Mouse (Mus musculus): ENCODE measurements around the gene Lexm. TPM values are rescaled to one million over a fixed set of nuclear protein-coding genes. Genes with fewer than 3 reads are reported as not detected.

Lexm gene
- polyA plus RNA-seq, 1 experiment from 2014 or later: not detected

DNA sequence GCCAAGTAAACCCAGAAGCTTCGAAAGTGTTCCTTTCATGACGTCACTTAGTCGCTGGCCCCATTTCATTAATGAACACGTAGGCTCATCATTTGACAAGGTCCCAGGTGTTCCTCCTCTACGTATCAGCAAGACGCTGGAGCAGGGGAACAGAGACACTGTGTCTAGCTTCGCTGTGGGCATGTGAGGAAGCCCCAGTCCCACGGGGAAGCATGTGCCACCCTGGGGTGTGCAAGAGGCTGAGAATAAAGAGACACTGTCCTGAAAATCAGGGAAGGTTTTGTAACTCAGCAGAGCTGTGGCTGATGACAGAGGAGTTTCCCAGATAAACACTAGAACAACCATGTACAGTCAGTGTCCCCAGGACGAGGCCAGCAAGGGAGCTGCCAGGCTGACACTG lies 20.0 kb downstream of the Lexm start:
- WGBS: 81% methylated on average over 9 of the region's 9 CpGs
- Histone ChIP-seq H3K27me3 (replicated peaks; ENCODE audit: insufficient read depth, low read length) (no peaks in the 10 kb centered on the region), H3K36me3 (ENCODE audit: insufficient read depth, low read length) (no peaks in the 10 kb centered on the region), H3K9me3 (ENCODE audit: low read length) (no peaks in the 10 kb centered on the region), H3K4me2 (replicated peaks; ENCODE audit: low read depth, low read length) (no peak overlapping the region), H3K9ac (replicated peaks; ENCODE audit: low read depth) (no peak overlapping the region), H3K27ac (ENCODE audit: low read length) (no peak overlapping the region), H3K4me3 (ENCODE audit: low read depth, low read length) (no peak overlapping the region), H3K4me1 (ENCODE audit: insufficient read depth, low read depth, low read length) (no peaks in the 10 kb centered on the region)
- no peak for ATAC-seq
- TF ChIP-seq EP300 (IDR thresholded peaks at IDR 0.05): no peak
- no peak for TF ChIP-seq CTCF (IDR thresholded peaks at IDR 0.05)
- DNase-seq (ENCODE audit: low spot score): no peak

DNA sequence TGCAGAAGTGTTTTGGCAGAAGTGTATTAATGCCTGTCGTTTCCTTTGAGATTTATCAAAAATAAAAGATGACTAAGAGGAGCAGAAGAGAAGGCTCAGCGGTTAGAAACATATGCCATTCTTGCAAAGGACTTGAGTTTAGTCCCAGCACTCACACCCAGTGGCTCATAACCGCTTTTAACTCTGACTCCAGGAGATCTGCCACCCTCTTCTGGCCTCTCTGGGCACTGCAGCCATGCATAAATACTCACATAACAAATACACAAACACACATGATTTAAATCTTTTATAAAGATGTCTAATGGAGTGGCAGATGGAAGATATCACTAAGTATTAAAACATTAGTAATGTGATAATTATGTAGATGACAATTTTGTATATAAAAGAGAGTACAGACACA lies 20.8 kb downstream of the Lexm start:
- WGBS: 69% methylated on average over 3 of the region's 3 CpGs
- H3K9me3 ChIP-seq (ENCODE audit: low read length): no peaks in the 10 kb centered on the region
- no peak overlapping the region for H3K27ac ChIP-seq (ENCODE audit: low read length)
- no peak for ATAC-seq
- H3K27me3 ChIP-seq (replicated peaks; ENCODE audit: insufficient read depth, low read length): no peaks in the 10 kb centered on the region
- TF ChIP-seq EP300 (IDR thresholded peaks at IDR 0.05): no peak
- TF ChIP-seq CTCF (IDR thresholded peaks at IDR 0.05): peak; percentile 33
- no peak overlapping the region for H3K4me3 ChIP-seq (ENCODE audit: low read depth, low read length)
- no peaks in the 10 kb centered on the region for H3K36me3 ChIP-seq (ENCODE audit: insufficient read depth, low read length)
- no peak for DNase-seq (ENCODE audit: low spot score)
- H3K4me2 ChIP-seq (replicated peaks; ENCODE audit: low read depth, low read length): no peak overlapping the region
- no peak overlapping the region for H3K9ac ChIP-seq (replicated peaks; ENCODE audit: low read depth)
- no peaks in the 10 kb centered on the region for H3K4me1 ChIP-seq (ENCODE audit: insufficient read depth, low read depth, low read length)

DNA sequence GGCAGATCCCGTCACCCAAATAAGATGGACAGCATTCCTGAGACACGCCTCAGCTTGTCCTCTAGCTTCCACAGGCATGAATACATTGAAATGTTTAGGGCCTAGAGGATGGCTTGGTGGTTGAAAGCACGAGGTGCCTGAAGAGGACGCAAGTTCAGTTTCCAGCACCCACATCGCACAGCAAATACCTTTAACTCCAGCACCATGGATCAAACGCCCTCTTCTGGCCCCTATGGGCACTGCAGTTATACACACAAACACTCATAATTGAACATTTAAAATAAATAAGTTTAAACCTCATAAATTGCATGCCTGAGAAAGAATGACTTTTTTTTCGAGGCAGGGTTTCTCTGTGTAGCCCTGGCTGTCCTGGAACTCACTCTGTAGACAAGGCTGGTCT lies 23.4 kb downstream of the Lexm start:
- Histone ChIP-seq H3K27ac (ENCODE audit: low read length) (no peak overlapping the region), H3K27me3 (replicated peaks; ENCODE audit: insufficient read depth, low read length) (no peaks in the 10 kb centered on the region), H3K4me2 (replicated peaks; ENCODE audit: low read depth, low read length) (no peak overlapping the region), H3K9me3 (ENCODE audit: low read length) (no peaks in the 10 kb centered on the region), H3K36me3 (ENCODE audit: insufficient read depth, low read length) (no peaks in the 10 kb centered on the region), H3K4me1 (ENCODE audit: insufficient read depth, low read depth, low read length) (no peaks in the 10 kb centered on the region), H3K9ac (replicated peaks; ENCODE audit: low read depth) (no peak overlapping the region), H3K4me3 (ENCODE audit: low read depth, low read length) (no peak overlapping the region)
- no peak for TF ChIP-seq EP300 (IDR thresholded peaks at IDR 0.05)
- TF ChIP-seq CTCF (IDR thresholded peaks at IDR 0.05): peak; percentile 34
- WGBS: 57% methylated on average over 7 of the region's 7 CpGs
- DNase-seq (ENCODE audit: low spot score) (no peak), ATAC-seq (no peak)

DNA sequence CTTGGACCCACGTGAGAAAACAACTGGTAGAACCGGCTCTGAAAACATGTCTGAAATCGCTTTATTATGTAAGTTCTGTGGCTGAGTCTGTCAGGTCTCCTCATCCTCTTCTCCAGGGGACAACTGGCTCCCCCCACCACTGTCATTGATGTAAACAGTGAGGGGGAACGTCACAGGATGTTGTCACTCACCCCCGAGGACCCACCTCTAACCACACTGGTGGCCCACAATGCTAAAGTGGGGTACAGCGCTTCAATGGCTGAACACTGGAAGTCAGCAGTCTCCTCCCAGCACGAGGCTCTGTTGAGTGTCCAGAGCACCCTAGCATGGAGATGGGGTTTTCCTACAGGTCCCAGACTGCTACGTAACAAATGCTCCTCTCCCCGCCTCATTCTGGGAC lies 26.2 kb downstream of the Lexm start:
- H3K4me1 ChIP-seq (ENCODE audit: insufficient read depth, low read depth, low read length): no peaks in the 10 kb centered on the region
- ATAC-seq: no peak
- WGBS: 74% methylated on average over 9 of the region's 9 CpGs

DNA sequence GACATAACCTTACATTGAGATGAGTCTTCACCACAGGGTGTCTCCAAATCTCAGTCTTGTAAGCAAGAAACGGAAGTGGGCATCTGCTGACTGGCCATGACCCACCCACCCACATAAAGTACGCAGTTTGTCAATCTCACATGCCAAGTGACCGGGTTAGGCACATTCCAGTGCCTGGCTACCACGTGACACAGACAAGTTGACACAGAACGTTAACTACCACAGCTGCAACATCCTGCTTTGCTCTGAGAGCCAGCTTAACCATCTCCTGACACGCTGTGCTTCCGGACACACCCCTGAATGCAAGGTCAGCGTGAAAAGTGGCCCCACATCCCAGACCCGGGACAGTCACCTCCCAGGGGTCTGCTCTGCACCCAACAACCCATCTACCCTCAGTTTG lies 26.9 kb downstream of the Lexm start:
- Histone ChIP-seq H3K27me3 (replicated peaks; ENCODE audit: insufficient read depth, low read length) (no peaks in the 10 kb centered on the region), H3K36me3 (ENCODE audit: insufficient read depth, low read length) (no peaks in the 10 kb centered on the region), H3K27ac (ENCODE audit: low read length) (no peak overlapping the region), H3K9ac (replicated peaks; ENCODE audit: low read depth) (no peak overlapping the region), H3K4me2 (replicated peaks; ENCODE audit: low read depth, low read length) (no peak overlapping the region), H3K4me1 (ENCODE audit: insufficient read depth, low read depth, low read length) (no peaks in the 10 kb centered on the region), H3K9me3 (ENCODE audit: low read length) (no peaks in the 10 kb centered on the region), H3K4me3 (ENCODE audit: low read depth, low read length) (no peak overlapping the region)
- TF ChIP-seq EP300 (IDR thresholded peaks at IDR 0.05) (no peak), CTCF (IDR thresholded peaks at IDR 0.05) (no peak)
- ATAC-seq (peak; percentile 76), DNase-seq (ENCODE audit: low spot score) (peak; percentile 73)
- WGBS: 30% methylated on average over 9 of the region's 9 CpGs

More for the DNA sequence above, 26.2 kb downstream of the Lexm start:
- TF ChIP-seq CTCF (IDR thresholded peaks at IDR 0.05) (no peak), EP300 (IDR thresholded peaks at IDR 0.05) (no peak)
- Histone ChIP-seq H3K9ac (replicated peaks; ENCODE audit: low read depth) (no peak overlapping the region), H3K27me3 (replicated peaks; ENCODE audit: insufficient read depth, low read length) (no peaks in the 10 kb centered on the region), H3K27ac (ENCODE audit: low read length) (no peak overlapping the region), H3K4me2 (replicated peaks; ENCODE audit: low read depth, low read length) (no peak overlapping the region), H3K9me3 (ENCODE audit: low read length) (no peaks in the 10 kb centered on the region), H3K4me3 (ENCODE audit: low read depth, low read length) (no peak overlapping the region), H3K36me3 (ENCODE audit: insufficient read depth, low read length) (no peaks in the 10 kb centered on the region)
- no peak for DNase-seq (ENCODE audit: low spot score)

DNA sequence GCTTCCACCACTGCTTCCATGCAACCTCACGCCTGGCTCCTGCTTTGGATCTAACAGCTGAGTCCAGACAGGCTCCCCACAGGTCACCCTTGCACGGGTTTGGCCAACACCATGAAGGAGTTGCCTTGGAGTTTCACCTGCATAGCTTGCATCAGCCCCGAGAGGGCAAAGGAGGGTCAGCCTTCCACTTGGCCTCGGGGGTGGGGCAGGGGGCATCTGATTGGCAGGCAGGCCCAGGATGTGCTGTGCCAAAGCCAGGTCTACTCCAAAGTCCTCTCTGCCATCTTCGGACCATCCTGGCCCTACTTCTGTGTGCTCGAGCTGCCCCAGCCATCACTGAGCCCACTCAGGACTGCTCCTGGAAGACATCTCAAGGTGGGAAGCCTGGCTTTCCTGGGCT lies 30.0 kb downstream of the Lexm start:
- 86% methylated on average over 6 of the region's 6 CpGs for WGBS
- H3K4me1 ChIP-seq (ENCODE audit: insufficient read depth, low read depth, low read length): no peaks in the 10 kb centered on the region
- no peak for ATAC-seq
- H3K27ac ChIP-seq (ENCODE audit: low read length): no peak overlapping the region
- DNase-seq (ENCODE audit: low spot score): no peak
- no peaks in the 10 kb centered on the region for H3K9me3 ChIP-seq (ENCODE audit: low read length)
- H3K4me3 ChIP-seq (ENCODE audit: low read depth, low read length): no peak overlapping the region
- no peak overlapping the region for H3K4me2 ChIP-seq (replicated peaks; ENCODE audit: low read depth, low read length)
- no peak overlapping the region for H3K9ac ChIP-seq (replicated peaks; ENCODE audit: low read depth)
- no peaks in the 10 kb centered on the region; the same call in 1 of the 2 replicates for H3K36me3 ChIP-seq (ENCODE audit: insufficient read depth, low read length)
- no peak for TF ChIP-seq CTCF (IDR thresholded peaks at IDR 0.05)
- TF ChIP-seq EP300 (IDR thresholded peaks at IDR 0.05): no peak
- H3K27me3 ChIP-seq (replicated peaks; ENCODE audit: insufficient read depth, low read length): no peaks in the 10 kb centered on the region

DNA sequence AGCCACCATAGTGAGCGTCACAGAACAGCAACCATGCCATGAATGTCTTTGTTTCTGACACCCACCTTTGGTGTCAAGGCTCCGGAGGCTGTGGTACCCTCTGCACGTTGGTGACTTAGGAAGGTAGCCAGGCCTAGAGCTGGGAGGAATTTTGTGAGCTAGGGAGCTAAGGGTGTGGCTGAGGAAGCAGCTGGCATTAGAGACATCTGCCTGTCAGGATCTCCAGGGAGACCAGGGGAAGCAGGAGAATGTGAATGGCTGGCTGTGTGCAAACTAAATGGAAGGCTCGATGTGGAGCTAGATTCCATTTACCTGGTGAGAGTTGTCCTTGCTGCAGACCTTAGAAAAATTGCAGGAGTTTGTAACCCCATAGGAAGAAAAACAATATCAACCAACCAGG lies 32.4 kb downstream of the Lexm start:
- no peak overlapping the region for H3K9ac ChIP-seq (replicated peaks; ENCODE audit: low read depth)
- no peak for ATAC-seq
- 91% methylated on average over 4 of the region's 4 CpGs for WGBS
- H3K9me3 ChIP-seq (ENCODE audit: low read length): no peaks in the 10 kb centered on the region
- no peak overlapping the region for H3K27ac ChIP-seq (ENCODE audit: low read length)
- H3K4me2 ChIP-seq (replicated peaks; ENCODE audit: low read depth, low read length): no peak overlapping the region
- DNase-seq (ENCODE audit: low spot score): no peak
- no peaks in the 10 kb centered on the region for H3K27me3 ChIP-seq (replicated peaks; ENCODE audit: insufficient read depth, low read length)
- TF ChIP-seq EP300 (IDR thresholded peaks at IDR 0.05): no peak
- H3K4me1 ChIP-seq (ENCODE audit: insufficient read depth, low read depth, low read length): no peaks in the 10 kb centered on the region
- no peak overlapping the region for H3K4me3 ChIP-seq (ENCODE audit: low read depth, low read length)
- no peaks in the 10 kb centered on the region; the same call in 1 of the 2 replicates for H3K36me3 ChIP-seq (ENCODE audit: insufficient read depth, low read length)

Data from lung, postnatal 0 days (tissue).